Mouse (Mus musculus): Measurements from ENCODE around the gene Pign.

- TF ChIP-seq CTCF (IDR thresholded peaks at IDR 0.05; ENCODE audit: low read depth, low read length) = no peak
- TF ChIP-seq POLR2A (IDR thresholded peaks at IDR 0.05; ENCODE audit: borderline replicate concordance, low read depth, low read length) = no peak
These were observed 74.8 kb downstream of the Pign start for GRCm38 (mm10) chr1:105588697-105589096.
